Mouse (Mus musculus) lung, embryonic 14.5 days (tissue): ENCODE measurements at regions not wholly inside any gene's neighbourhood (a gene's known extent, or its start where the extent isn't known, plus 50 kb on each side); places are given as distances from the start of the nearest gene placed in this dataset.

Source experiments
- ATAC-seq: fragments of 200-750 bp; cut with Nextera tagmentation; 2 replicates; pipeline ENCODE4 v1.8.0; 2017; ENCODE audit warnings: mild to moderate bottlenecking, moderate TSS enrichment, moderate library complexity; ENCODE audit not compliant: insufficient read depth
- DNase-seq: peaks from one replicate; pipeline ENCODE4 v3.0.0-alpha.2; 2015
- H3K27ac ChIP-seq: fragments of 300-500 bp; sonication (generic); 2 replicates; pipeline ENCODE4 v1.5.1; 2014; ENCODE audit warnings: low read depth, mild to moderate bottlenecking, moderate library complexity
- H3K27me3 ChIP-seq: fragments of 300-500 bp; sonication (generic); 2 replicates; pipeline ENCODE4 v1.6.1; 2014; ENCODE audit warnings: low read length, control low read depth; ENCODE audit not compliant: insufficient read depth
- H3K36me3 ChIP-seq: fragments of 300-500 bp; sonication (generic); 2 replicates; pipeline ENCODE4 v1.6.1; 2014; ENCODE audit warnings: control low read depth; ENCODE audit not compliant: insufficient read depth
- H3K4me1 ChIP-seq: fragments of 300-500 bp; sonication (generic); 2 replicates; pipeline ENCODE4 v1.6.1; 2014; ENCODE audit warnings: antibody characterized with exemption, control low read depth; ENCODE audit not compliant: insufficient read depth
- H3K4me2 ChIP-seq: fragments of 300-500 bp; sonication (generic); 2 replicates; pipeline ENCODE4 v1.6.1; 2014; ENCODE audit warnings: mild to moderate bottlenecking
- H3K4me3 ChIP-seq: fragments of 300-500 bp; sonication (generic); 2 replicates; pipeline ENCODE4 v1.5.1; 2014; ENCODE audit warnings: low read depth, low read length
- H3K9ac ChIP-seq: fragments of 300-500 bp; sonication (generic); 2 replicates; pipeline ENCODE4 v1.6.1; 2014
- H3K9me3 ChIP-seq: fragments of 300-500 bp; sonication (generic); 2 replicates; pipeline ENCODE4 v1.6.1; 2016; ENCODE audit warnings: low read depth, low read length, control low read depth
- CTCF ChIP-seq: IDR thresholded peaks from 2 replicates; pipeline ENCODE4 v1.5.1; 2016; ENCODE audit warnings: antibody characterized with exemption, low read depth
- WGBS: fragments of 180-500 bp; shearing (Covaris S2); extraction: QIAGEN DNeasy Blood & Tissue Kit; methylation state at CpG from one replicate; pipeline ENCODE4 v1.1.7; 2014; 5-methylcytosine and 5-hydroxymethylcytosine counted together

GRCm38 (mm10) chrX:11892396-11892795 lies 267.8 kb downstream of the Bcor start:
- no peak overlapping the region for H3K27ac ChIP-seq
- H3K4me2 ChIP-seq, result no peak overlapping the region
- H3K27me3 ChIP-seq, result no peaks in the 10 kb centered on the region
- H3K9ac ChIP-seq, result no peak overlapping the region
- no peak for TF ChIP-seq CTCF
- H3K9me3 ChIP-seq, result no peaks in the 10 kb centered on the region
- no peaks in the 10 kb centered on the region for H3K36me3 ChIP-seq
- ATAC-seq (no peak), DNase-seq (no peak)
- no peak overlapping the region for H3K4me3 ChIP-seq
- H3K4me1 ChIP-seq, result peaks cover 3% of the 10 kb centered on the region; the same call in 1 of the 2 replicates
- 89% methylated on average over 5 of the region's 5 CpGs for WGBS

GRCm38 (mm10) chrX:11893606-11894279 lies 266.4 kb downstream of the Bcor start:
- no peaks in the 10 kb centered on the region for H3K27me3 ChIP-seq
- peak overlapping the region; percentile 16; the same call in 1 of the 2 replicates for H3K27ac ChIP-seq

GRCm38 (mm10) chrX:11894280-11894662 lies 265.9 kb downstream of the Bcor start:
- Histone ChIP-seq H3K4me1 (peaks cover 3% of the 10 kb centered on the region; the same call in 1 of the 2 replicates), H3K36me3 (no peaks in the 10 kb centered on the region), H3K4me2 (no peak overlapping the region), H3K27me3 (no peaks in the 10 kb centered on the region), H3K27ac (peak overlapping the region; percentile 16; the same call in 1 of the 2 replicates), H3K9me3 (no peaks in the 10 kb centered on the region), H3K4me3 (no peak overlapping the region), H3K9ac (no peak overlapping the region)
- ATAC-seq (peak; percentile 25; the same call in 1 of the 2 replicates), DNase-seq (no peak)
- no peak for TF ChIP-seq CTCF
- WGBS, result 27% methylated on average over 6 of the region's 6 CpGs

More at GRCm38 (mm10) chrX:11893606-11894279, 266.4 kb downstream of the Bcor start:
- Histone ChIP-seq H3K36me3 (no peaks in the 10 kb centered on the region), H3K4me1 (peaks cover 3% of the 10 kb centered on the region; the same call in 1 of the 2 replicates), H3K9me3 (no peaks in the 10 kb centered on the region), H3K4me3 (no peak overlapping the region), H3K4me2 (no peak overlapping the region), H3K9ac (no peak overlapping the region)
- 26% methylated on average over 10 of the region's 10 CpGs for WGBS
- DNase-seq, result peak; percentile 73
- 0 out of 2 replicates have a peak, but pooled peaks have one; percentile 26 for ATAC-seq
- TF ChIP-seq CTCF, result no peak

- H3K4me1 ChIP-seq, result peaks cover 3% of the 10 kb centered on the region; the same call in 1 of the 2 replicates
- WGBS, result 18% methylated on average over 5 of the region's 5 CpGs
- no peak overlapping the region for H3K9ac ChIP-seq
- H3K4me2 ChIP-seq, result no peak overlapping the region
- DNase-seq, result peak; percentile 24
- H3K4me3 ChIP-seq, result no peak overlapping the region
- H3K36me3 ChIP-seq, result no peaks in the 10 kb centered on the region
- no peaks in the 10 kb centered on the region for H3K27me3 ChIP-seq
- no peak for TF ChIP-seq CTCF
- ATAC-seq, result no peak
- no peak overlapping the region for H3K27ac ChIP-seq
- H3K9me3 ChIP-seq, result no peaks in the 10 kb centered on the region
These were observed 264.8 kb downstream of the Bcor start for GRCm38 (mm10) chrX:11895396-11895795.

- no peak for DNase-seq
- Histone ChIP-seq H3K9me3 (no peaks in the 10 kb centered on the region), H3K9ac (no peak overlapping the region), H3K27me3 (no peaks in the 10 kb centered on the region), H3K36me3 (no peaks in the 10 kb centered on the region), H3K4me2 (no peak overlapping the region), H3K4me1 (peaks cover 3% of the 10 kb centered on the region; the same call in 1 of the 2 replicates), H3K27ac (no peak overlapping the region), H3K4me3 (no peak overlapping the region)
- WGBS, result 84% methylated on average over 8 of the region's 8 CpGs
- ATAC-seq, result no peak
- TF ChIP-seq CTCF, result no peak
These were observed 261.9 kb downstream of the Bcor start for GRCm38 (mm10) chrX:11898280-11898679.

GRCm38 (mm10) chrX:11899051-11899450 lies 261.1 kb downstream of the Bcor start:
- 83% methylated on average over 6 of the region's 6 CpGs for WGBS
- no peak for ATAC-seq
- Histone ChIP-seq H3K4me1 (no peaks in the 10 kb centered on the region; the same call in 1 of the 2 replicates), H3K27me3 (no peaks in the 10 kb centered on the region), H3K36me3 (no peaks in the 10 kb centered on the region), H3K9ac (no peak overlapping the region), H3K4me2 (no peak overlapping the region), H3K27ac (no peak overlapping the region), H3K4me3 (no peak overlapping the region), H3K9me3 (no peaks in the 10 kb centered on the region)
- TF ChIP-seq CTCF, result no peak
- no peak for DNase-seq

- TF ChIP-seq CTCF, result no peak
- DNase-seq (peak; percentile 19), ATAC-seq (no peak)
- Histone ChIP-seq H3K27me3 (no peaks in the 10 kb centered on the region), H3K27ac (no peak overlapping the region), H3K36me3 (no peaks in the 10 kb centered on the region), H3K4me1 (no peaks in the 10 kb centered on the region), H3K4me3 (no peak overlapping the region), H3K9ac (no peak overlapping the region), H3K4me2 (no peak overlapping the region), H3K9me3 (no peaks in the 10 kb centered on the region)
- 47% methylated on average over 3 of the region's 3 CpGs for WGBS
These were observed 260.2 kb downstream of the Bcor start for GRCm38 (mm10) chrX:11899914-11900313.
